Mouse (Mus musculus) adrenal gland, postnatal 10 days (tissue): ENCODE results near the gene Trim54. TPM values are rescaled to one million over a fixed set of nuclear protein-coding genes. Genes with fewer than 3 reads are reported as not detected.
A peak's percentile ranks its signal among the peaks of the same experiment; 100 is the strongest.

Experiments
- DNase-seq: peaks from one replicate; pipeline ENCODE4 v3.0.0; 2021; ENCODE audit warnings: mixed read lengths
- total RNA-seq, 2 experiments: library from RNA; stranded (reverse); gene quantifications; 2 replicates each; pipeline ENCODE4 v1.2.3; 2021

The Trim54 gene
- total RNA-seq, 2 experiments from 2014 or later, result 3.3 to 16.1 TPM

- no peak for DNase-seq
Observed at GRCm38 (mm10) chr5:31105814-31106335, 10.6 kb upstream of the Trim54 start, which contains the start of gene Dnajc5g. Gene Dnajc5g, plus strand, starts transcription at chr5:31106285.

GRCm38 (mm10) chr5:31108000-31108490 lies 8.5 kb upstream of the Trim54 start, which contains the start of gene Slc30a3:
Gene Slc30a3, minus strand, starts transcription at chr5:31108237.
- no peak for DNase-seq

- no peak for DNase-seq
Observed at GRCm38 (mm10) chr5:31110781-31111180, 5.7 kb upstream of the Trim54 start.

- no peak for DNase-seq
Observed at GRCm38 (mm10) chr5:31116912-31117311, 400 bp downstream of the Trim54 start.

GRCm38 (mm10) chr5:31121111-31121510 lies 4.6 kb downstream of the Trim54 start:
- no peak for DNase-seq

GRCm38 (mm10) chr5:31123481-31123880 lies 7.0 kb downstream of the Trim54 start:
- no peak for DNase-seq

- DNase-seq, result no peak
Observed at GRCm38 (mm10) chr5:31126050-31126449, 9.5 kb downstream of the Trim54 start.

GRCm38 (mm10) chr5:31136730-31137424 lies 20.4 kb downstream of the Trim54 start:
- DNase-seq, result no peak

GRCm38 (mm10) chr5:31137658-31138057 lies 21.1 kb downstream of the Trim54 start:
- no peak for DNase-seq

- no peak for DNase-seq
Observed at GRCm38 (mm10) chr5:31138241-31138967, 21.9 kb downstream of the Trim54 start, which contains the start of gene Ucn. Gene Ucn, minus strand, starts transcription at chr5:31138829.

GRCm38 (mm10) chr5:31138968-31139425 lies 22.5 kb downstream of the Trim54 start:
- DNase-seq, result peak; percentile 61

GRCm38 (mm10) chr5:31149781-31150180 lies 33.3 kb downstream of the Trim54 start:
- DNase-seq, result peak; percentile 42

- DNase-seq, result peak; percentile 49
Observed at GRCm38 (mm10) chr5:31151746-31152145, 35.2 kb downstream of the Trim54 start.

- DNase-seq, result no peak
Observed at GRCm38 (mm10) chr5:31153516-31154151, 37.1 kb downstream of the Trim54 start.

- peak; percentile 87 for DNase-seq
Observed at GRCm38 (mm10) chr5:31154152-31154553, 37.6 kb downstream of the Trim54 start, which contains the start of gene Mpv17. Gene Mpv17, minus strand, starts transcription at chr5:31154251.

GRCm38 (mm10) chr5:31162462-31162861 lies 46.0 kb downstream of the Trim54 start:
- no peak for DNase-seq

GRCm38 (mm10) chr5:31164878-31165277 lies 48.4 kb downstream of the Trim54 start:
- DNase-seq, result no peak

- DNase-seq, result no peak
Observed at GRCm38 (mm10) chr5:31168630-31169029, 52.1 kb downstream of the Trim54 start.

GRCm38 (mm10) chr5:31179301-31179765 lies 62.8 kb downstream of the Trim54 start:
- DNase-seq, result peak; percentile 53

GRCm38 (mm10) chr5:31179766-31180630 lies 63.5 kb downstream of the Trim54 start, which contains the start of the genes Gm29609 and Gtf3c2:
Gene Gm29609, minus strand, starts transcription at chr5:31179911.
Gene Gtf3c2, minus strand, starts transcription at chr5:31180144.
- DNase-seq, result peak; percentile 94
